Mouse (Mus musculus) cerebellum, adult 2 months (tissue): ENCODE data around the gene Erlec1. TPM values are rescaled to one million over a fixed set of nuclear protein-coding genes. Genes with fewer than 3 reads are reported as not detected.
A peak's percentile ranks its signal among the peaks of the same experiment; 100 is the strongest.

Experiments used
- DNase-seq, 2 experiments: peaks; one replicate each; pipeline ENCODE4 v3.0.0; 2021
- H3K27ac ChIP-seq: fragments of 200-500 bp; 2 replicates; pipeline ENCODE4 v1.5.1; 2012; ENCODE audit warnings: low read length, control low read depth, inconsistent platforms; ENCODE audit not compliant: insufficient read depth
- H3K27me3 ChIP-seq: fragments of 200-500 bp; 2 replicates; pipeline ENCODE4 v1.6.1; 2012; ENCODE audit warnings: inconsistent platforms, mild to moderate bottlenecking, low read length, moderate library complexity; ENCODE audit not compliant: control insufficient read depth, insufficient read depth
- H3K4me1 ChIP-seq: fragments of 200-500 bp; 2 replicates; pipeline ENCODE4 v1.6.1; 2011; ENCODE audit warnings: low read length; ENCODE audit not compliant: control insufficient read depth, insufficient read depth
- H3K4me3 ChIP-seq: fragments of 200-500 bp; replicated peaks from 2 replicates; pipeline ENCODE3; 2011; ENCODE audit warnings: mild to moderate bottlenecking, low read depth, low read length, control low read depth; ENCODE audit not compliant: insufficient read depth
- CTCF ChIP-seq: fragments of 200-500 bp; IDR thresholded peaks from 2 replicates; pipeline ENCODE4 v1.5.1; 2011; ENCODE audit warnings: low read depth, mild to moderate bottlenecking, control low read depth, low read length, moderate library complexity, borderline replicate concordance; ENCODE audit not compliant: insufficient read depth
- POLR2A ChIP-seq: fragments of 200-500 bp; IDR thresholded peaks from 2 replicates; pipeline ENCODE4 v1.6.1; 2011; ENCODE audit warnings: low read length, control low read depth, borderline replicate concordance; ENCODE audit not compliant: insufficient read depth
- WGBS: fragments of 180-500 bp; shearing (Covaris S2); methylation state at CpG from one replicate; pipeline ENCODE4 v1.1.7; 2018; 5-methylcytosine and 5-hydroxymethylcytosine counted together
- polyA plus RNA-seq: library from polyadenylated mRNA; depleted of rRNA; stranded (reverse); fragments of >200 nt; gene quantifications from 2 replicates; pipeline ENCODE4 v1.2.3, GENCODE M21; 2012; rRNA removed

Erlec1 gene
- polyA plus RNA-seq, 1 experiment = 40.7 TPM

DNA sequence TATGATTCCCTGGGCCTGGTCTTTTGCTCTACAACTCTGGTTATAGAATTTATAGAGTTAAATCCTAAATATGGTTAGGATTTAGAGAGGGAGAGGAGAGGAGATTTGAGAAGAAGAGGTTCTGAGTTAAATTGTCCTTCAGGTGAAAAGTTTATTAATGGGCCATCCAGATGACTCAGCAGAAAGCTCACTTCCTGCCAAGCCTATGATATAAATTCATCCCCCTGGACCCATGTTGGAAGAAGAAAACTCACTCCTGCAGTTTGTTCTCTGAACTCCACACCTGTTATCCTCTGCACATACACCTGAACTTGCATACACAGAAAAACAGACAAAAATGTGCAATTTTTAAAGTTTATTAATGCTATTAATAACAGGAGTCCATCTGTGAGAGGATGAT is 54.8 kb downstream of the Erlec1 start:
- no peaks in the 10 kb centered on the region for H3K4me1 ChIP-seq
- no peak overlapping the region for H3K4me3 ChIP-seq
- TF ChIP-seq POLR2A (no peak), CTCF (no peak)
- no peak overlapping the region for H3K27ac ChIP-seq
- no peaks in the 10 kb centered on the region for H3K27me3 ChIP-seq
- no peak for DNase-seq

DNA sequence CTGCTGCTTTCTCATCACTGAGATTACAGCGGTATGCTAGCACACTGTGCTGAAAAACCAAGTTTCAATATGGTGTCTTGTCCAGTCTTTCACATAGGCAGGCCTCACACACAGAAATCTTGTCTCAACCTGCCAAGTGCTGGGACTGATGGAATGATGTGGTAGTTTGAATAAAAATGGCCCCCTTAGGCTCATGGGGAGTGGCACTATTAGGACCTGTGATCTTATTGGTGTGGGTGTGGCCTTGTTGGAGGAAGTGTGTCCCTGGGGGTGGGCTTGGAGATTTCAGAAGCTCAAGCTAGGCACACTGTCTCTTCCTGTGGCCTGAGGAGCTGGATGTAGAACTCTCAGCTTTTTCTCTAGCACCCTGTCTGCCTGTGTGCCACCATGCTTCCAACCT is 57.9 kb downstream of the Erlec1 start:
- no peak overlapping the region for H3K4me3 ChIP-seq
- H3K4me1 ChIP-seq = no peaks in the 10 kb centered on the region
- no peak for DNase-seq
- no peaks in the 10 kb centered on the region for H3K27me3 ChIP-seq
- H3K27ac ChIP-seq = no peak overlapping the region
- TF ChIP-seq POLR2A = no peak
- no peak for TF ChIP-seq CTCF
- WGBS = 88% methylated on average over 1 of the region's 1 CpGs

DNA sequence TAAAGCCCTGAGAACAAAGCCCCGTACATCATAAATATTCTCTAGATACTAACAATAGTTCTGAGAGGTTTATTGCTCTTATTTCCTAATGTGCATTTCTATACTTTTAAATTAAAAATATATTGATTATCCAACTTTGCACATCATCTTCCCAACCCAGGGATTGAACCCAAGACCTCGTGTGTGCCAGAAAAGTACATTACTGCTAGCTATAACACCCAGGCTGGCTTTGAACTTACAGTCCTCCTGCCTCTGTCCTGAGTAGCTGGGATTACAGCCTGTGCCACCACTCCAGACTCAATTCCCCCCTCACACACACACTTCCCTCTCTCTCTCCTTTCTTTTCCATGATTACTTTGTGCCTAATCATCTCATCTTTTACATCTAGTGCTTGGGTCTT is 66.0 kb downstream of the Erlec1 start:
- TF ChIP-seq POLR2A (no peak), CTCF (no peak)
- Histone ChIP-seq H3K27me3 (no peaks in the 10 kb centered on the region), H3K4me3 (no peak overlapping the region), H3K4me1 (peaks cover 4% of the 10 kb centered on the region; the same call in 1 of the 2 replicates), H3K27ac (no peak overlapping the region)
- WGBS = 96% methylated on average over 2 of the region's 2 CpGs
- no peak for DNase-seq

DNA sequence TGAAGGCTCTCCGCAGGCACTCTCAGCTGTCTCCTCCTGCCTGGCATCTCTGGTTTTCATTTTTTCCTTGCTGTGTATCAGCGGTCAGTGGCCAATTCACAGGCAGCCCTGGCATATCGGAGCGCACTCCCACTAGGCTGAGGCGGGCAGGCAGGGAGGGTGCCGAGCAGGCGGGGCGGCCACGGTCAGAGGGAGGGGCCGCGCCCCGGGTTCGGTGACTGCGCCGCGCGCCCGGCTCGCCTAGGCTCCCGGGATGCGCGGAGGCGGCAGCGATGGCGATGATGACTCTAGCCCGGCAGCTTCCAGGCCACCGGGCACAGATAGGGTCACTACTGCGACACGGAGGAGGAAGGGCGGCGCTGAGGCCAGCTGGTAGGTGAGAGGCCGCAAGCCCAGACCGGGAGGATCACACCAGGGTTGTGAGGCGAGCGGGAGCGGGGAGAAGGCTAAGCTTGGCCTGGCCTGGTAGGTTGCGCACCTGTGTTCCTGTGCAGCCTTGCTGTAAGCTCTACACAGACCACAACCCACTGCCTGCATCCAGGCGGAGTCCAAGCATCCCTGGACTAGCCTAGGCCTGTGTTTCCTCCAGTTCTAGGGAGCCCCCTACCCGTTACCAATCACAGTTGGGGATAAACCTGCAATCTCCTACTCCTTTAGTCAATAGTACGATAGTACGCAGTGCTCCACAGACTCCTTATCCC is 68.8 kb downstream of the Erlec1 start, which contains the start of the genes Gpr75 and Asb3:
Gene Gpr75 (plus strand): TSS at position 188 of the 701 bp plus-strand sequence.
Gene Asb3 (plus strand): TSS at position 246 of the 701 bp plus-strand sequence.
- 1% methylated on average over 41 of the region's 41 CpGs for WGBS
- Histone ChIP-seq H3K4me3 (peak within 1 kb of the TSS; percentile 71), H3K27ac (peak within 1 kb of the TSS; percentile 76), H3K4me1 (peaks cover 4% of the 10 kb centered on the region; the same call in 1 of the 2 replicates), H3K27me3 (no peaks in the 10 kb centered on the region)
- peak; percentile 66; the same call in 1 of the 2 replicates for TF ChIP-seq POLR2A
- TF ChIP-seq CTCF = no peak
- DNase-seq = peak; percentile 91

Other genes with a start within 250 kb of the Erlec1 start
- 29.5 and 30.5 TPM in 2 replicates for gene Psme4, start 182.6 kb downstream of the Erlec1 start, polyA plus RNA-seq
- gene Gpr75, start 69.0 kb downstream of the Erlec1 start, polyA plus RNA-seq = 14.4 and 16.0 TPM in 2 replicates
- gene Asb3, start 68.9 kb downstream of the Erlec1 start, polyA plus RNA-seq = 8.8 and 9.4 TPM in 2 replicates
- 10.9 and 11.2 TPM in 2 replicates for gene Chac2, start 32.0 kb upstream of the Erlec1 start, polyA plus RNA-seq
- not detected in 2 replicates for gene Gm17332, start 228.1 kb upstream of the Erlec1 start, polyA plus RNA-seq